Mouse (Mus musculus): Measurements from ENCODE around the gene Sass6.

- TF ChIP-seq MAFK (IDR thresholded peaks at IDR 0.05; ENCODE audit: insufficient read depth, low read depth, low read length): no peak
- TF ChIP-seq ZNF384 (IDR thresholded peaks at IDR 0.05; ENCODE audit: low read depth, low read length): no peak
- no peak for TF ChIP-seq ZC3H11A (IDR thresholded peaks at IDR 0.05; ENCODE audit: borderline replicate concordance, low read depth, low read length)
Observed at GRCm38 (mm10) chr3:116656184-116656965, 61.6 kb downstream of the Sass6 start.
